Mouse (Mus musculus): ENCODE results near the gene Olfr775.

Olfr775 gene

DNA sequence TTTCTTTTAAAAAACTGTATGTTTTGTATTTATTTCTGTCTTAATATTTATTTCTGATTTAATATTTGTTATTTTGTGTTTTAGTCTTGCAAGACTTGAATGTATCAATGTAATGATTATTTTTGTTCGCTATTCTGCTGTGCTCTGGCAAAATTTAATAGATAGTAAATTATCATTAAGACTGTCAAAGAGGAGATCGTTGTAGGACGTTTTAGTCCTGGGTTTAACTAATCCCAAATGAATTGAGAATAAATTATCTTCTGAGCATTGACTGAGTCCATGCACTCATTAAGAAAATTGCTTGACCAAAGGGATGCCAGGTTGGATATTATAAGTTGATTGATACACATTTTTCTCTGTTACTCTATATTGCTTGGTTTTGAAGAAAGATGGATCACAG, at the start of gene Olfr775:
Olfr775 (plus strand) TSS at position 301 of the 400 bp plus-strand sequence.
- DNase-seq: no peak

DNA sequence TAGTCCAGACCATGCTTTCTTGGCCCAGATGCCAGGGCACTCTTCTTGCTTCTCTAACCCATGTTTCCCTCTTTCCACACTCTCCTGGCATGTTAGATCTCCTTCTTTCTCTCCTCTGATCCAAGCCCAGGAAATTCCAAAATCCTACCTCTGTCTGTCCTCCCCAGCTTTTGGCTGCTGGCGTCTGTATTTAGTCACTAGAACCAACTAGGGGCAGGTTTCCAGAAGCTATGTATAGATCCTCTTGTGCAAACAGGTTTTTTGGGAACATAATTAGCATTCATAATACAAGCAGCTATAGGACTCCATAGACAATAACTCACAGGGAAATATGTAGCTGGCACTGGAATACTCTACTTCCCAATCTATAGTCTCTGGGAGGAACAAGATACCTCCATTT, 17.5 kb upstream of the Olfr775 start:
- no peak for DNase-seq

DNA sequence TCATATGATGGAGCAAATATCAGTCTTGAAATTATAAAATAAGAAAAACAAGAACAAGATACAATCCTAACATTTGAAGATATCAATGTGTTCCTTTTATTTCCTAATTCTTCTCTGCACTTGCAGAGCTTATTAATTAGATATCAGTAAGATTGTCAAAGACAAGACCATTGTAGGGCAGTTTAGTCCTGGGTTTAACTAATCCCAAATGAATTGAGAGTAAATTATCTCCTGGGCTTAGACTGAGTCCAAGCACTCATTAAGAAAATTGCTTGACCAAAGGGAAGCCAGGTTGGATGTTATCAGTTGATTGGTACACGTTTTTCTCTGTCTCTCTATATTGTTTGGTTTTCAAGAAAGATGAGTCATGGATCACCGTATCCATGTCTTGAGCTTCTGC, 12.3 kb upstream of the Olfr775 start, which contains the start of gene Olfr774:
Olfr774 (plus strand) TSS at position 301 of the 400 bp plus-strand sequence.
- DNase-seq: no peak

DNA sequence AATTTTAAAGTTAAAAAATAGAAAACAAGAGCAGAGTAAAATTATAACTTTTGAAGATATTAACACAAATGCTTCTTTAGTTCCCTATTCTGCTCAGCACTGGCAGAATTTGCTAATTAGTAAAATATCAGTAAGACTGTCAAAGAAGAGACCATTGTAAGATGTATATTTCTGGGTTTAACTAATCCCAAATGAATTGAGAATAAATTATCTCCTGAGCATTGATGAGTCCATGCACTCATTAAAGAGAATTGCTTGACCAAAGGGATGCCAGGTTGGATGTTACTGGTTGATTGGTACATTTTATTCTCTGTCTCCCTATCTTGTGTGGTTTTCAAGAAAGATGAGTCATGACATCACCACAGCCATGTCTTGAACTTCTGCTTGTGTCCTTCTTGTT, 10.6 kb downstream of the Olfr775 start, which contains the start of gene Olfr776:
Olfr776 (plus strand) TSS at position 301 of the 400 bp plus-strand sequence.
- no peak for DNase-seq

DNA sequence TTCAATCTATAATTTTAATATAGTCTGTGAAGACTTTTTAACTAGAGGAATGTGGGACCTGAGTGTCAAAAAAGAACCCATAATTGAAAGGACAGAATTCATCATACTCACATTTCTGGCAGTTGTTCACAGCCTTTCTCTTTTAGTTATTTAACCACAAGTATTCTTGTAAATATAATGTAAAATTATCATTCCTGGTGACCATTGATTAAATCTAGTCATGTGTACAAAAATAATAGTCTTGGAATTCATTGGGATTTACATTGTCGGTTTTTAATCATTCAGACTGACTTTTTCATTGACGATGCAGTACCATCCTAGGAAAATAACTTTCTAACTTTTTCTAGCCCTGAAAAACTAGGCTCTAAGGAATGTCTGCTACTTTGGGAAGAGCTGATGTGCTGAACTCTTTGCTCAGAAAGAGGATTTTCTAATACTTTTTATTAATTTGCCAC, 22.9 kb downstream of the Olfr775 start, which contains the start of gene Olfr777:
Olfr777 (minus strand) TSS at position 405 of the 455 bp plus-strand sequence.
- no peak for DNase-seq
